Mouse (Mus musculus): ENCODE measurements at regions not wholly inside any gene's neighbourhood (a gene's known extent, or its start where the extent isn't known, plus 50 kb on each side); places are given as distances from the start of the nearest gene placed in this dataset.

DNA sequence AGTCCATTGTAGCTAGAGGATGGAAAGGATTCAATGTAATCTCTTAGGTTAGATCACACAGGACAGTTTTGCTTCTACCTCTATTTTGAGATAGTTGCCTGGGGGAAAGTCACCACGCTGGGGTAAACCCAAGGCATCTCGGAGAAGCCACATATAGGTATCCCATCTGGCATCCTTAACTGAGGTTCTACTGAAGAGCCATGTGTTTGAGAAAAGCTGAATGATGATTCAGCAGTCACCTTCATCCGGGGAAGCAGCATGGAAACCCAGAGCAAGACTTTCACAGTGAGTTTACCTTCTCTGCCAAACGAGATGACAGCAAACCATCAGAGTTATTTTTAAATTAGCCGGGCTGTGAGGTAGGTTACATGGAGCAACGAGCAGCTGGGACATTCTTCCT lies 248.9 kb upstream of the Kcnq5 start:
- TF ChIP-seq CTCF (conservative IDR thresholded peaks at IDR 0.05; ENCODE audit: low read length) (no peak), NANOG (IDR thresholded peaks at IDR 0.05; ENCODE audit: borderline replicate concordance, low read length) (no peak), POU5F1 (IDR thresholded peaks at IDR 0.05; ENCODE audit: borderline replicate concordance, low read length) (no peak)
